10 mouse cellular contexts compared by ENCODE assay signal in genomic region chr8:87468958-87469815, GRCm38 (mm10). TPM values are rescaled to one million over a fixed set of nuclear protein-coding genes. Genes with fewer than 3 reads are reported as not detected.
DNase-seq lines count a peak whose midpoint lies in the region; ATAC-seq and TF ChIP-seq lines count a peak whose summit lies in the region.
"Had no signal": no experiment of that assay in that cellular context is flagged by ENCODE, and none has a peak within 500 bp of the region (broad histone marks: within the 10 kb centered on the region; RNA-seq: fewer than 3 reads in every experiment).

No protein-coding gene starts in this region.

- no peak for TF ChIP-seq CTCF in cerebellum, adult 2 months (IDR thresholded peaks at IDR 0.05; ENCODE audit: borderline replicate concordance, insufficient read depth, low read depth, low read length)

- ATAC-seq in forebrain, embryonic 16.5 days: no peak
- ATAC-seq in limb, embryonic 13.5 days (ENCODE audit: low FRiP score, low read depth): no peak

- 4% methylated on average over 45 of the region's 45 CpGs for WGBS in cerebellum, adult 2 months
- WGBS in forebrain, embryonic 16.5 days: 4% methylated on average over 45 of the region's 45 CpGs
- WGBS in limb, embryonic 13.5 days: 4% methylated on average over 45 of the region's 45 CpGs

- peak; percentile 12 for DNase-seq in Muller cell, postnatal 12 days (ENCODE audit: inconsistent ontology term)
- peak; percentile 79 to 82 for DNase-seq in cerebellum, adult 2 months
- DNase-seq in urinary bladder, postnatal 4 days (ENCODE audit: low spot score in 2 of 2): no peak
- DNase-seq in adrenal gland, adult 8-10 months: no peak
- no peak for DNase-seq in adipocyte (ENCODE audit: low spot score)
- DNase-seq in thymus, postnatal 4 days: no peak
- DNase-seq: adrenal gland, postnatal 14 days had no signal

- no peak overlapping the region for H3K9ac ChIP-seq in forebrain, embryonic 16.5 days (replicated peaks; ENCODE audit: low read depth, low read length)
- H3K9ac ChIP-seq in limb, embryonic 13.5 days: no peak overlapping the region

- no peaks in the 10 kb centered on the region for H3K27me3 ChIP-seq in cerebellum, adult 2 months (ENCODE audit: control insufficient read depth, insufficient read depth, low read length)
- peaks cover 56% of the 10 kb centered on the region for H3K27me3 ChIP-seq in forebrain, embryonic 16.5 days (replicated peaks; ENCODE audit: control insufficient read depth, insufficient read depth, low read length)
- peaks cover 99% of the 10 kb centered on the region for H3K27me3 ChIP-seq in limb, embryonic 13.5 days

- H3K27ac ChIP-seq in cerebellum, adult 2 months (ENCODE audit: insufficient read depth, low read length): peak overlapping the region; percentile 99
- no peak overlapping the region for H3K27ac ChIP-seq in forebrain, embryonic 16.5 days (ENCODE audit: low read length)
- no peak overlapping the region for H3K27ac ChIP-seq in limb, embryonic 13.5 days

- H3K36me3 ChIP-seq in forebrain, embryonic 16.5 days (ENCODE audit: control insufficient read depth, insufficient read depth): no peaks in the 10 kb centered on the region
- no peaks in the 10 kb centered on the region for H3K36me3 ChIP-seq in limb, embryonic 13.5 days

- peak overlapping the region; percentile 99 for H3K4me3 ChIP-seq in cerebellum, adult 2 months (replicated peaks; ENCODE audit: insufficient read depth, low read depth, low read length)
- H3K4me3 ChIP-seq in forebrain, embryonic 16.5 days (replicated peaks; ENCODE audit: low read length): peak overlapping the region; percentile 77
- H3K4me3 ChIP-seq in limb, embryonic 13.5 days: peak overlapping the region; percentile 50

- peak; percentile 30; the same call in 1 of the 2 replicates for TF ChIP-seq POLR2A in cerebellum, adult 2 months (IDR thresholded peaks at IDR 0.05; ENCODE audit: borderline replicate concordance, insufficient read depth, low read length)

- no peaks in the 10 kb centered on the region for H3K9me3 ChIP-seq in forebrain, embryonic 16.5 days (ENCODE audit: control insufficient read depth, low read length)
- H3K9me3 ChIP-seq in limb, embryonic 13.5 days: no peaks in the 10 kb centered on the region

- H3K4me2 ChIP-seq in forebrain, embryonic 16.5 days (ENCODE audit: low read length): peak overlapping the region; percentile 98
- H3K4me2 ChIP-seq in limb, embryonic 13.5 days (replicated peaks): peak overlapping the region; percentile 95

- peaks cover 35% of the 10 kb centered on the region for H3K4me1 ChIP-seq in cerebellum, adult 2 months (ENCODE audit: control insufficient read depth, insufficient read depth, low read length)
- peaks cover 46% of the 10 kb centered on the region for H3K4me1 ChIP-seq in forebrain, embryonic 16.5 days (replicated peaks; ENCODE audit: control insufficient read depth, insufficient read depth, low read length)
- H3K4me1 ChIP-seq in limb, embryonic 13.5 days: peaks cover 49% of the 10 kb centered on the region

RNA-seq across cellular contexts. Expression of gene Cbln1, which starts 3.2 kb away (rescaled TPM):
- 886 and 1,066 TPM in 2 replicates for polyA plus RNA-seq in cerebellum, adult 2 months (2012; rRNA removed)
- 4.6 and 5.9 TPM in 2 replicates for polyA plus RNA-seq in forebrain, embryonic 16.5 days (2015; fragmentation: Nextera tagmentation; extraction: Ambion mirVana)
- 0.67 and 1.6 TPM in 2 replicates for polyA plus RNA-seq in limb, embryonic 13.5 days (2015; fragmentation: Nextera tagmentation; extraction: Ambion mirVana)
- total RNA-seq in adrenal gland, adult 8-10 months (2022): under 1 TPM in 3 of 4 experiments, not detected in 1; 0.18 to 0.70 (median 0.41) TPM
- total RNA-seq: hematopoietic stem cell, adult 5-6 weeks had no signal

Comparison
In these comparisons a context has a peak if more than half of its experiments do, and no peak if none do; other contexts are left out.
1. DNase-seq: peak in Muller cell, postnatal 12 days (single experiment) and cerebellum, adult 2 months (2 of 2); none in urinary bladder, postnatal 4 days (0 of 2), adrenal gland, adult 8-10 months (single experiment), adipocyte (single experiment) and thymus, postnatal 4 days (single experiment).
2. RNA of gene Cbln1, which starts 3.2 kb away (polyA plus RNA-seq): 886 to 1,066 TPM in cerebellum, adult 2 months; 4.6 to 5.9 TPM in forebrain, embryonic 16.5 days and 0.67 to 1.6 TPM in limb, embryonic 13.5 days; every median in the first group is over 100 times any median in the second.
3. Peak in every context shown above with its lines, with median percentiles within 50 percentile points of each other: H3K4me3 ChIP-seq.